Mouse (Mus musculus) small intestine, adult 2 months (tissue): ENCODE data around the gene Aspn. TPM values are rescaled to one million over a fixed set of nuclear protein-coding genes. Genes with fewer than 3 reads are reported as not detected.

Experiments
- H3K27ac ChIP-seq: fragments of 200-500 bp; 2 replicates; pipeline ENCODE4 v1.5.1; 2012; ENCODE audit warnings: low read depth, low read length, control low read depth, inconsistent platforms; ENCODE audit not compliant: insufficient read depth
- H3K27me3 ChIP-seq: fragments of 200-500 bp; 2 replicates; pipeline ENCODE4 v1.6.1; 2012; ENCODE audit warnings: mild to moderate bottlenecking, moderate library complexity, low read length, inconsistent platforms; ENCODE audit not compliant: control insufficient read depth, insufficient read depth
- H3K36me3 ChIP-seq: fragments of 200-500 bp; 2 replicates; pipeline ENCODE4 v1.6.1; 2012; ENCODE audit warnings: mild to moderate bottlenecking, low read length, control low read depth, inconsistent platforms; ENCODE audit not compliant: control insufficient read depth, insufficient read depth
- H3K4me1 ChIP-seq: fragments of 200-500 bp; 2 replicates; pipeline ENCODE4 v1.6.1; 2012; ENCODE audit warnings: low read length, inconsistent platforms, mixed read lengths; ENCODE audit not compliant: control insufficient read depth, insufficient read depth, insufficient read length
- H3K4me3 ChIP-seq: fragments of 200-500 bp; 2 replicates; pipeline ENCODE4 v1.5.1; 2012; ENCODE audit warnings: low read depth, mild to moderate bottlenecking, control low read depth, inconsistent platforms, low read length, moderate library complexity
- CTCF ChIP-seq: fragments of 200-500 bp; IDR thresholded peaks from 2 replicates; pipeline ENCODE4 v1.5.1; 2012; ENCODE audit warnings: low read depth, mild to moderate bottlenecking, control low read depth, inconsistent platforms, low read length, moderate library complexity, mixed read lengths; ENCODE audit not compliant: insufficient replicate concordance, insufficient read length; ENCODE audit errors: extremely low read depth
- POLR2A ChIP-seq: fragments of 200-500 bp; IDR thresholded peaks from 2 replicates; pipeline ENCODE4 v1.6.1; 2012; ENCODE audit warnings: low read depth, mild to moderate bottlenecking, control low read depth, inconsistent platforms, low read length, moderate library complexity
- WGBS: fragments of 180-500 bp; shearing (Covaris S2); methylation state at CpG from one replicate; pipeline ENCODE4 v1.1.7; 2018; 5-methylcytosine and 5-hydroxymethylcytosine counted together
- polyA plus RNA-seq: library from polyadenylated mRNA; depleted of rRNA; stranded (reverse); fragments of >200 nt; gene quantifications from 2 replicates; pipeline ENCODE4 v1.2.3, GENCODE M21; 2012

Gene Aspn
- polyA plus RNA-seq, 1 experiment = 0.18 TPM

DNA sequence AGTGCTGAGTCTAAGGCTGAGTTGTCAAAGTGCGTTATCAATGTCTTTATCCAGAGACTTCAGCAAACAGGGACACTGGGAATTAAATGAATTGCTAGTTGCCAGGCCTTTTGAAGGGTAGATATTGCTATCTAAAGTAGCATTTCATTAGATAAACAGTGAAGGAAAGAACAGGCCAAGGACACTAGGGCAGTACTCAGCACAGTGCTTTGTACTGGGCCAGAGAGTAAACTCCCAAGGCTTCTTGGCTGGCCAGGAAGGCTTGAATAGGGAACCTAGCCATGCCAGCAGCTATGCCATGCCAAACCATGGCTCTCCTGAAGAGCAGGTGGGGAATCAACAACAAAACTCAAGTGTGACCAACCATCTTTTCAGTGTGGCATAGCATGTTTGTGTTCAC lies 7.3 kb upstream of the Aspn start:
- no peak overlapping the region for H3K27ac ChIP-seq
- H3K4me3 ChIP-seq = no peak overlapping the region
- no peaks in the 10 kb centered on the region for H3K27me3 ChIP-seq
- H3K36me3 ChIP-seq = no peaks in the 10 kb centered on the region
- TF ChIP-seq POLR2A = no peak
- TF ChIP-seq CTCF = no peak
- 89% methylated on average over 1 of the region's 1 CpGs for WGBS
- H3K4me1 ChIP-seq = no peaks in the 10 kb centered on the region

DNA sequence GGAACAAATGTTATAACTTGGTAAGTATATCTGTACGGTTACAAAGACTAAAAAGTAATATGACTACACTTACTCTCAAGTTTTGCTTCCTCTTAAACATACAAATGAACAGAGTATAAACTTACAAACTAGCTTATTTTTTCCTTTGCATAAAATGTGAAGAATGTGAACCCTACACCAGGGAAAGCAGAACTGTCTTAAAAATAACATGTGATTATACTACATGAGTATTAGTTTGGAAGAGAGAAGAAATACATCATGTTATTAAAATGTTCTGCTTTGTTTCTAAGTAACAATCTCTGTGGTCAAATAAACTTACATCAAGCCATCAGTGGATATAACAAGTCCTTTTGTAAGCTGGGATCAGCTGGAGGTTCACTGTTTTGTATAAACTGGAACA lies 5.5 kb upstream of the Aspn start:
- no peak overlapping the region for H3K27ac ChIP-seq
- no peaks in the 10 kb centered on the region for H3K36me3 ChIP-seq
- no peaks in the 10 kb centered on the region for H3K4me1 ChIP-seq
- no peaks in the 10 kb centered on the region for H3K27me3 ChIP-seq
- 76% methylated on average over 1 of the region's 1 CpGs for WGBS
- no peak overlapping the region for H3K4me3 ChIP-seq
- TF ChIP-seq CTCF (no peak), POLR2A (no peak)

DNA sequence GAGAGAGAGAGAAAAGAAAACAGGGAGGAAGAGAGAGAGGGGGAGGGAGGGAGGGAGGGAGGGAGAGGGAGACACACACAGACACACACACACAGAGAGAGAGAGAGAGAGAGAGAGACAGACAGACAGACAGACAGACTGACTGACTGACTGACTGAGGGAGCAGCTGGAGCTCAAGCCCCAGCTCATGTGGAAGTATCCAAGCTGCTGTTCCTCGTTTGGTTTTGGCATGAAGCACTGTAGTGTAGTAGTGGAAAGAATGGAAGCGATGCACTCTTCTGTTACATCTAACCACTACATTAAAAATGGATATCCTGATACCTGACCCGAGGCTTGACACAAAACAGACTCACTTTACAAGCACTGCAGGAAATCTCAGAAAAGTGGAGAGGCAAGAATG lies 1.4 kb downstream of the Aspn start:
- H3K27ac ChIP-seq = peak overlapping the region; percentile 28; the same call in 1 of the 2 replicates
- 61% methylated on average over 3 of the region's 3 CpGs for WGBS
- no peak overlapping the region for H3K4me3 ChIP-seq
- TF ChIP-seq CTCF (no peak), POLR2A (no peak)
- no peaks in the 10 kb centered on the region for H3K36me3 ChIP-seq
- no peaks in the 10 kb centered on the region for H3K27me3 ChIP-seq
- H3K4me1 ChIP-seq = no peaks in the 10 kb centered on the region

DNA sequence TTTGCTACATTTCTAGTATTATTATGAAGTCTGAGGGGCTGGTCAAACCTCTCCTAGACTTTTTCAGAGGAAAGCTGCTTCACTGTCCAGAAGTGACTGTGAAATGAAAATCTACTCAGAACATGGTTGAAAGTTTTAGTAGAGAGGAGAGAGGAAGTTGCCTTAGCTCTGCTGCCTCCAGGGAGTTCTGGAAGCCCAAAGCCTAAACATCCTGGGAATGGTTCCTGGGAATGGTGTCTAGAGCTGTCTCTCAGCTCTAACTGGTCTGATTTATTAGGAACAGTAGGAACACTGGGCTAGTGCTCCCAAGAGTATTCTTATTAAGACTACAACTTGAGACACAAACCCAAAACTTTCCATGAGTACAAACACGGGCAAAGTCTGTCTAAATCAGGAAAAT lies 2.3 kb downstream of the Aspn start:
- Histone ChIP-seq H3K4me1 (no peaks in the 10 kb centered on the region), H3K27me3 (no peaks in the 10 kb centered on the region), H3K36me3 (no peaks in the 10 kb centered on the region), H3K4me3 (no peak overlapping the region), H3K27ac (0 out of 2 replicates have a peak overlapping the region, but pooled peaks have one; percentile 29)
- 74% methylated on average over 1 of the region's 1 CpGs for WGBS
- TF ChIP-seq CTCF (no peak), POLR2A (no peak)

DNA sequence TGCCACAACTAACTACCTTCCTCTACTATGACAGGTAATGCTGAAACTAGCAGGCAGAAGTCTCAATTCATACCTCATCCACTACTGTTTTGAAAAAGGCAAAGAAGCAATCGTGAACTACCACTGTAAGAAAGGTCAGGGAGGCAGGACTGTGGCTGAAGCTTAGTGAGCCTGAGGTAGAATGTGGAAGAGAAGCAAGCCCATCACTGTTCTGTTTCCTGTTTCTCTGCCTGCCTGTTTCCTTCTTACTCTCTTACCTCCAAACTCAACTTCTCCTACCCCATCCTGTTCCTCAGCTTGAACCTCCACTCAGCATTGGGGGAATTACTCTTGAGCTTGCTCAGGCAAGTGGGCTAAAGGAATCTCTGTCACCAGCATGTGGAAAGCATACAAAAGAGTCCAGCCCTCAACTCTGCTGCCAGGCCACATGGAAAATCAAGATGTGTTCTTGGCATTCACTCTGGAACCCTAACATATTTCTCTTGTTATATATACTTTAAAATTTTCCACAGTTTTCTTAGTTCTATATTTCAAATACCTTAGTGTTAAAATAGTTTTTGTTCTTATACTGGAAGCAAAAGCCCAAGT lies 3.4 kb downstream of the Aspn start:
- no peak overlapping the region for H3K4me3 ChIP-seq
- 67% methylated on average over 1 of the region's 1 CpGs for WGBS
- no peak overlapping the region for H3K27ac ChIP-seq
- H3K27me3 ChIP-seq = no peaks in the 10 kb centered on the region
- no peaks in the 10 kb centered on the region for H3K4me1 ChIP-seq
- H3K36me3 ChIP-seq = no peaks in the 10 kb centered on the region
- no peak for TF ChIP-seq POLR2A

DNA sequence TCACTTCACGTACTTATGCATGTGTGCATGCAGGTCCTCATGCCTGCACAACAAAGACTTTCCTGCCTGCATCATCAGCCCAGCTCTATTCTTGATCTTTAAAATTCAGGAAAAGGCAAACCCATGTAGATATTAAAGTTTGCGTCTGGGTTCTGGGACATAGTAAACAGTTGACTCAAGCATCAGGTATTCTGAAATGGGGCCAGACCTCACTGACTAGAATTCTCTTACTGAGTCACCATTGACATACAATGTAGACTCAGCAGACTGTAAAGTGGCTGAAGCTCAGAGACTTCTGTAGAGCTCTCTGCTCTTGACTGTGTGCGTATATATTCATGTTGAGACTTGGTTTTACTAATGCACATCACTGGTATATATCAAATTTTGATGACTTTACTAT lies 5.4 kb downstream of the Aspn start:
- 88% methylated on average over 3 of the region's 3 CpGs for WGBS
- Histone ChIP-seq H3K36me3 (no peaks in the 10 kb centered on the region), H3K4me3 (no peak overlapping the region), H3K27me3 (no peaks in the 10 kb centered on the region), H3K4me1 (no peaks in the 10 kb centered on the region), H3K27ac (no peak overlapping the region)
- no peak for TF ChIP-seq CTCF
- no peak for TF ChIP-seq POLR2A

DNA sequence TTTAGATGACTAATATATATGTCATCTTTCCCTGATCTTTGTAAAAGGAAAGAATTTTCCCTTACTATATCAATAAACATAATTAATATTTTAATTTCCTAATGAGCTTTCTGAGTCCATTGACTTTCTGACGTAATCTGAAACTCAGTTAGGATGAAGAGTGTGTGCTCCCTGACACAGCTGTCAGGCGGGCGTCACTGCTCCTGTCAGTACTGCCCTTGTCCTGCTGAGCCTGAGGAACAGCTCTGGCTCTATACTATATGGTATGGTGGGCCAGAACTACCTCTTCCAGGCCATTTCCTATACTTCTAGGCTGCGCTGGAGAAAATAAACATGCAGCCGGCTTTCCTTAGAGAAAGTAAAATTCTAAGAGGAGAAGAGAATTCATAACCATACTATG lies 10.3 kb downstream of the Aspn start:
- no peaks in the 10 kb centered on the region for H3K36me3 ChIP-seq
- no peaks in the 10 kb centered on the region for H3K4me1 ChIP-seq
- H3K4me3 ChIP-seq = no peak overlapping the region
- no peak overlapping the region for H3K27ac ChIP-seq
- 89% methylated on average over 5 of the region's 5 CpGs for whole genome bisulfite sequencing
- H3K27me3 ChIP-seq = no peaks in the 10 kb centered on the region
- TF ChIP-seq CTCF (no peak), POLR2A (no peak)

DNA sequence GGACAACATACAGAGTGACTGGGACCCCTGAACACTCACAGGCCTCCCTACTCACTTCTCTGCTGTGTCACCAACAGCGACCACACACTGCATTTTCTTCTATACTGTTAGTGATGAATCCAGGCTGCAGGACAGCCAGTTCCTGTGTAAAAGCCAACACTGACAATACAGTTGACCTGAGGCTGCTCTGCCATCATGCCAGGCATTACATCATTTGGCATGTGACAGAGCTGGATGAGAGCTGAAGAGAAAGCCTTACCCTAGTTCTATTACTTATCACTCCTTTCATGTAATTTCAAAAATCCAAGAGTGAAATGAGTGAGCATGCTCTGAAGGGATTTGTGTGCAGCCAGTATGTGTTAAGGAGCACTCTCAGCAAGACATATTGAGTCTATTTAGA lies 12.0 kb downstream of the Aspn start:
- no peaks in the 10 kb centered on the region for H3K27me3 ChIP-seq
- no peak overlapping the region for H3K4me3 ChIP-seq
- H3K36me3 ChIP-seq = no peaks in the 10 kb centered on the region
- H3K4me1 ChIP-seq = no peaks in the 10 kb centered on the region
- WGBS = 83% methylated on average over 1 of the region's 1 CpGs
- no peak for TF ChIP-seq POLR2A
- TF ChIP-seq CTCF = no peak
- H3K27ac ChIP-seq = no peak overlapping the region
